Mouse (Mus musculus): ENCODE data around the gene Ints2.

Gene Ints2

GRCm38 (mm10) chr11:86174173-86174572 lies 83.2 kb downstream of the Ints2 start:
- peak; percentile 17 to 67 for DNase-seq (ENCODE audit: low spot score in 2 of 2)

- no peak for DNase-seq (ENCODE audit: low spot score in 2 of 2)
Observed at GRCm38 (mm10) chr11:86170743-86171142, 86.6 kb downstream of the Ints2 start.

All from spleen, postnatal 10 days (tissue).